Mouse (Mus musculus): ENCODE measurements around the gene Mybbp1a. TPM values are rescaled to one million over a fixed set of nuclear protein-coding genes. Genes with fewer than 3 reads are reported as not detected.
A peak's percentile ranks its signal among the peaks of the same experiment; 100 is the strongest.

Gene Mybbp1a
- total and polyA plus RNA-seq, 3 experiments: 344 to 3,394 (median 602) TPM

GRCm38 (mm10) chr11:72487739-72488138 lies 46.6 kb downstream of the Mybbp1a start:
- H3K36me3 ChIP-seq (ENCODE audit: control insufficient read depth in 1 of 2, insufficient read depth in 2 of 2, low read length in 2 of 2): peaks cover 0 to 8% of the 10 kb centered on the region in 2 experiments; a peak in 2 of 4 replicates
- H3K27ac ChIP-seq (ENCODE audit: control insufficient read depth, low read depth, low read length): no peak overlapping the region
- no peak for TF ChIP-seq ETS1 (IDR thresholded peaks at IDR 0.05; ENCODE audit: low read depth, low read length)
- no peaks in the 10 kb centered on the region for H3K9me3 ChIP-seq (replicated peaks; ENCODE audit: insufficient read depth, low read length)
- H3K27me3 ChIP-seq (ENCODE audit: control insufficient read depth in 1 of 2, insufficient read depth in 2 of 2, low read length in 2 of 2): peaks cover 0 to 9% of the 10 kb centered on the region in 2 experiments; a peak in 2 of 4 replicates
- DNase-seq (ENCODE audit: low read depth, low spot score): peak; percentile 47
- H3K9ac ChIP-seq (ENCODE audit: control insufficient read depth, low read depth, low read length, poor library complexity, severe bottlenecking): no peak overlapping the region
- no peaks in the 10 kb centered on the region for H3K79me2 ChIP-seq (ENCODE audit: control insufficient read depth, insufficient read depth, low read length, poor library complexity)
- peaks cover 0 to 20% of the 10 kb centered on the region in 2 experiments; a peak in 2 of 4 replicates for H3K4me1 ChIP-seq (ENCODE audit: control insufficient read depth in 1 of 2, insufficient read depth in 2 of 2, low read length in 2 of 2)
- H3K4me3 ChIP-seq (ENCODE audit: control insufficient read depth in 1 of 2, insufficient read depth in 1 of 2, low read depth in 2 of 2, low read length in 2 of 2): no peak overlapping the region

- Histone ChIP-seq H3K9ac (ENCODE audit: control insufficient read depth, low read depth, low read length, poor library complexity, severe bottlenecking) (peak overlapping the region; percentile 23; the same call in 1 of the 2 replicates), H3K27ac (ENCODE audit: control insufficient read depth, low read depth, low read length) (no peak overlapping the region), H3K4me1 (ENCODE audit: control insufficient read depth in 1 of 2, insufficient read depth in 2 of 2, low read length in 2 of 2) (peaks cover 0 to 20% of the 10 kb centered on the region in 2 experiments; a peak in 2 of 4 replicates), H3K4me3 (ENCODE audit: control insufficient read depth in 1 of 2, insufficient read depth in 1 of 2, low read depth in 2 of 2, low read length in 2 of 2) (peak overlapping the region in 1 of 2 experiments; percentile 51; a peak in 2 of 4 replicates), H3K79me2 (ENCODE audit: control insufficient read depth, insufficient read depth, low read length, poor library complexity) (no peaks in the 10 kb centered on the region), H3K9me3 (replicated peaks; ENCODE audit: insufficient read depth, low read length) (no peaks in the 10 kb centered on the region), H3K27me3 (ENCODE audit: control insufficient read depth in 1 of 2, insufficient read depth in 2 of 2, low read length in 2 of 2) (peaks cover 0 to 9% of the 10 kb centered on the region in 2 experiments; a peak in 2 of 4 replicates), H3K36me3 (ENCODE audit: control insufficient read depth in 1 of 2, insufficient read depth in 2 of 2, low read length in 2 of 2) (peaks cover 0 to 8% of the 10 kb centered on the region in 2 experiments; a peak in 2 of 4 replicates)
- peak; percentile 58 for DNase-seq (ENCODE audit: low read depth, low spot score)
- no peak for TF ChIP-seq USF2 (IDR thresholded peaks at IDR 0.05; ENCODE audit: borderline replicate concordance in 1 of 2, insufficient read depth in 1 of 2, low read depth in 1 of 2, low read length in 2 of 2)
- no peak for TF ChIP-seq E2F4 (IDR thresholded peaks at IDR 0.05; ENCODE audit: borderline replicate concordance, low read depth, low read length)
- TF ChIP-seq ZMIZ1 (IDR thresholded peaks at IDR 0.05; ENCODE audit: low read depth, low read length): no peak
- no peak for TF ChIP-seq CHD1 (IDR thresholded peaks at IDR 0.05; ENCODE audit: low read depth, low read length)
- TF ChIP-seq ZC3H11A (IDR thresholded peaks at IDR 0.05; ENCODE audit: low read depth, low read length): no peak
Observed at GRCm38 (mm10) chr11:72488753-72489271, 47.7 kb downstream of the Mybbp1a start.

- no peaks in the 10 kb centered on the region for H3K9me3 ChIP-seq (replicated peaks; ENCODE audit: insufficient read depth, low read length)
- no peaks in the 10 kb centered on the region for H3K79me2 ChIP-seq (ENCODE audit: control insufficient read depth, insufficient read depth, low read length, poor library complexity)
- H3K4me3 ChIP-seq (ENCODE audit: control insufficient read depth in 1 of 2, insufficient read depth in 1 of 2, low read depth in 2 of 2, low read length in 2 of 2): peak overlapping the region; percentile 21 to 51; a peak in 3 of 4 replicates
- DNase-seq (ENCODE audit: low read depth, low spot score): no peak
- H3K9ac ChIP-seq (ENCODE audit: control insufficient read depth, low read depth, low read length, poor library complexity, severe bottlenecking): peak overlapping the region; percentile 23
- H3K4me1 ChIP-seq (ENCODE audit: control insufficient read depth in 1 of 2, insufficient read depth in 2 of 2, low read length in 2 of 2): peaks cover 0 to 20% of the 10 kb centered on the region in 2 experiments; a peak in 2 of 4 replicates
- H3K36me3 ChIP-seq (ENCODE audit: control insufficient read depth in 1 of 2, insufficient read depth in 2 of 2, low read length in 2 of 2): peaks cover 0 to 8% of the 10 kb centered on the region in 2 experiments; a peak in 2 of 4 replicates
- H3K27me3 ChIP-seq (ENCODE audit: control insufficient read depth in 1 of 2, insufficient read depth in 2 of 2, low read length in 2 of 2): peaks cover 0 to 9% of the 10 kb centered on the region in 2 experiments; a peak in 2 of 4 replicates
- no peak overlapping the region for H3K27ac ChIP-seq (ENCODE audit: control insufficient read depth, low read depth, low read length)
- TF ChIP-seq ELF1 (IDR thresholded peaks at IDR 0.05; ENCODE audit: low read depth, low read length): no peak
- no peak for TF ChIP-seq RCOR1 (IDR thresholded peaks at IDR 0.05; ENCODE audit: low read depth, low read length)
Observed at GRCm38 (mm10) chr11:72489397-72489796, 48.2 kb downstream of the Mybbp1a start.

Data from MEL (cell line).